Mouse (Mus musculus) adrenal gland, adult 18-20 months (tissue): ENCODE measurements at regions not wholly inside any gene's neighbourhood (a gene's known extent, or its start where the extent isn't known, plus 50 kb on each side); places are given as distances from the start of the nearest gene placed in this dataset.

Experiments used
- DNase-seq, 2 experiments: peaks; one replicate each; pipeline ENCODE4 v3.0.0; 2021 to 2022; ENCODE audit warnings: low spot score in 2 of 2

GRCm38 (mm10) chr13:31396216-31396910, 159.6 kb upstream of the Foxq1 start:
- DNase-seq, result no peak

- DNase-seq, result no peak
Measured at GRCm38 (mm10) chr13:31397246-31397645, 158.7 kb upstream of the Foxq1 start.

DNA sequence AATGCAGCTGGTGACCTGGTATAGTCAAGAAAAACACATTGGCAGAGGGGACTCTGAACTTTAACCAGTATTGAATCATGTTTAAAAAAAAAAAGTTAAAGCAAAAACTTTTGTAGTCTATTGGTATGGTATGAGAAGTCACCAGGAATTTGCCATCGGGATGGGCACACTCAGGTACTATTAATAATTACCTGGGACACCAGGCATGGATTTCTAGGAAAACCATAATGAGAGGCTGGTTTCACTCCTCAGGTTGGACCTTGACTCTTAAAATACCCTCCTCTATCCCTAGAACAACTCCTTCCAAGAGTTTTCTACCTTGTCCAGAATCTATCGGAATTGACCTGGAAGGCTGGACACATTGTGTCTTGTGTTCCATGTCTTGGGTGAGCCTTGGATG, 155.5 kb upstream of the Foxq1 start:
- DNase-seq, result no peak

- DNase-seq, result no peak
Measured at GRCm38 (mm10) chr13:31405312-31405711, 150.6 kb upstream of the Foxq1 start.

GRCm38 (mm10) chr13:31408439-31409122, 147.4 kb upstream of the Foxq1 start:
- no peak for DNase-seq

GRCm38 (mm10) chr13:31409123-31409513, 146.8 kb upstream of the Foxq1 start:
- DNase-seq, result no peak

- no peak for DNase-seq
Measured at GRCm38 (mm10) chr13:31421556-31421955, 134.4 kb upstream of the Foxq1 start.

DNA sequence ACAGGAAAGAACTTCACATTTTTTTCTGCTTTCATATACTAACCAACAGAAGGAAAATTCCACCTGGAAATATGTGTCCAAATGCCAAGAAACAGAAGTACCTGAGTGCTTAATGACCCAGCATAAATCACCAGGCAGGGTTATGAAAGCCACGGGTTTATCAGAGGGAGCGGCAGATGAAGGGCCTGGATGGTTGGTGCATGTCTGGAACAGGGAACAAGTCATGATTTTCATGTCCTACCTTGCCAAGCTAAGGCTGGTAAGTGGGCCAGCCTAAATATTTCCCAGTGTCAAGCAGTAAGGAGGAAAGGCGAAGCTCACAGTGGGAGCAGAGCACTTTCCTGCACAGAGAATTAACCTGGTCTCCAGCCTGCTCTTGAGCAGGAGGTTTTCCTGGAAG, 132.3 kb upstream of the Foxq1 start:
- DNase-seq, result no peak

DNA sequence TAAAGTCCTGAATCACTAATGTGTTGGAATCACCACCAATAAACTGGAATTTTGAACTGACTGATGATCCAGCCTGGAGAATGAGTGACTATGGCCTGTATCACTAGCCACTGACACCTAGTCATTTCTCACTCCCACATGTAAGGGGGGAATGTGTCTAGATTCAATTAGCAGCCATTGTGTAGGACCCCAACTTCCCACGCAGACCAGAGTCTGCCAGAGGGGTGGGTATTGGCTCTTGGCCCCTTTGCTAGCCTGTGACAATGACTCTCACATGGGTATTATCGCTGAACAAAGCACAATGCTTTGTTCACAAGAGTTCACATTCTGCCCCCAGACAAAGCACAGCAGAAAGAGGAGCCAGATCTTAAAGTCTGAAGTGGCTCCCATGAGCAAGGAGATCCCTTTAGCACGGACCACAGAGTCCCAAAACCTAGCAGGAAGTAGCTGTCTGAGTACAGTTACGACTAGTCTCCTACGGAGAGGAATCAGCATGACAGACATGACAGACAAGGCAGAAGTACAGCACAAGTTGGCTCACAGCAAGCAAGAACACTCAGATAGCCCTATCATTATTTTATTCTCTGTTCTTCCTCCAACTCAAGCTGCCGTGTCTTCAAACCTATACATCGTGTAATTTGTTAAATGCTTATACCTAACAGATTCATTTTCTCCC, 130.0 kb upstream of the Foxq1 start:
- no peak for DNase-seq

DNA sequence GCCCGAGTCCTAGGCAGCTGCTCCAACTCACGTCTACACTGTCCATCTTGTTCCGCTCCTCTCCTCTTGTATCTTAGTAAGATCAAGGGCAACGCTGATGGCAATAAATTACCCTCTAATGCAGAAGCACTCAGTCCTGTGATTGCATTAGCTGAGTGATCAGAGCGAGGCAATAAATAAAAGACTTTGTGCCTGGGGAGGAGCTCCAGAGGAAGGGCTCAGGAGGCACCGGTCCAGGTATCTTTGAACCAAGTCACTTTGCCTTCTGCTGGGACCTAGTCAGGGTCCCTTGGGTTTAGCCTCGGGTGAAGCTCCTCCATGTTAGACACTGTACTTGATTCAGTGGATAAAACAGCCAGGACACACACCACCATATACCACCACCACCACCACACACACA, 119.5 kb upstream of the Foxq1 start:
- DNase-seq, result no peak

- no peak for DNase-seq
Measured at GRCm38 (mm10) chr13:31439761-31440627, 115.9 kb upstream of the Foxq1 start.

DNA sequence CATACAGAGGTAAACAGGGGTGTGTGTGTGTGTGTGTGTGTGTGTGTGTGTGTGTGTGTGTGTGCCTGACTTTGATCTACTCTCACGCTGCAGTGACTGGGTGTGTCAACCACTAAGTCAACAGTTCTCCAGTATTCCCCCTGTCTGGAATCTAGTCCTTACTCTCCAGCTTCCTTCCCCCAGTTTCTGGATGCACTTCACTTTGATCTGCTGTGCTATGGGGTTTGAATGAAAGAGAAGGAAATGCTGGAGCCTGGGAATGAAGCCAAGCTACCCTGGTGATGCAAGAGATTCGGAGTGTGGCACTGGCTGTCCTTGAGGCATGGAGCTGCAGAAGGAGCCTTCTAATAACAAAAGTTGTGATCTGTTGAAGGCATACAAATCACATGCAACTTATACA, 97.1 kb upstream of the Foxq1 start:
- peak; percentile 38 to 61 for DNase-seq

GRCm38 (mm10) chr13:31465141-31465540, 90.8 kb upstream of the Foxq1 start:
- no peak for DNase-seq

- DNase-seq, result no peak
Measured at GRCm38 (mm10) chr13:31465711-31466110, 90.2 kb upstream of the Foxq1 start.

DNA sequence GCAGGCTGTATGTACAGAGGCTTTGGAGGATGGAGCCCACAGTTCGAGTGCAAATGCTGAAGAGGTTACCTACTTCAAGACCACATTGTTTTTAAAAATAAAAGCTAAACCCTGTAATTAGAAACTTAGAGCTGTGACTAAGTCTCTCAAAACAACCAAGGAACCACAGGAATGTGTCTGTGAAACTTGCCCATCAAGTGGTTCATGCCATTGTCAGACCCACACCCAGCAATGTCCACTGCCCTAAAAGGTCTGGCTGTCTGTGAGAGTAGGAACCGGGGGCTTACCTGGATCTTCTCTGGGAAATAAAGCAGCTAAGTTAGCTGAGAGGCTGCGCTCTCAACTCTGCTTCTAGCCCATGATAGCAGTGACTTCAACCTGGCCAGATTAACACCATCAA, 87.8 kb upstream of the Foxq1 start:
- no peak for DNase-seq

DNA sequence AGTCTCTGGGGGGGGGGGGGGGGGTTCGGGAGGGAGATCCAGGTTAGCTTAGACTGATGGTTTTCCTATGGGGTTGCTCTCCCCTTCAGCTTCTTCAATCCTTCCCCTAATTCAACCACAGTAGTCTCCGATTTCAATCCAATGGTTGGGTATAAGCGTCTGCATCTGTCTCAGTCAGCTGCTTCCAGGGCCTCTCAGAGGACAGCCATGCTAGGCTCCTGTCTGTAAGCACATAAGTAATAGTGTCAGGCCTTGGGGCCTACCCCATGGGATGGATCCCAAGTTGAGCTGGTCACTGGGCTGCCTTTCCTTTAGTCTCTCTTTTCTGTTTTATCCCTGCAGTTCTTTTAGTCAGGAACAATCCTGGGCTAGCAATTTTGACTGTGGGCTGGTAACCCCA, 87.0 kb upstream of the Foxq1 start:
- DNase-seq, result no peak

DNA sequence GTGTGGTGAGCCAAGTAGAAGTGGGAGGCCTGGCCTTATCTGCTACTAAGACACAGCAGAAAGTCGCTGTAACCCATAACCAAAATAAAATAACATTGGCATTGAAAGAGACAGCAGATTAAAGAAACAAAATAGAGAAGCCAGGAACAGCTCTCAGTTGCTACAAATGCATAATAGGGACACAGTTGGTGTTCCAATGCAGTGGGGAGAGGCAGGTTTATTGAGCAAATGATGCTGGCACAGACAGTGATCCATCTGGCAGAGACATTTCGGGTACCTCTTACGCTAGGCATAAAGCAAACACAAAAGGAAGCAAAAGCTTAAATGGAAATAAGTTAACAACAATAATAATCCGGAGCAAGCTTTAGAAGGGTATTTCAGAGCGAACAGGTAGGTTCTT, 83.6 kb upstream of the Foxq1 start:
- no peak for DNase-seq

- no peak for DNase-seq
Measured at GRCm38 (mm10) chr13:31472804-31473203, 83.1 kb upstream of the Foxq1 start.

DNA sequence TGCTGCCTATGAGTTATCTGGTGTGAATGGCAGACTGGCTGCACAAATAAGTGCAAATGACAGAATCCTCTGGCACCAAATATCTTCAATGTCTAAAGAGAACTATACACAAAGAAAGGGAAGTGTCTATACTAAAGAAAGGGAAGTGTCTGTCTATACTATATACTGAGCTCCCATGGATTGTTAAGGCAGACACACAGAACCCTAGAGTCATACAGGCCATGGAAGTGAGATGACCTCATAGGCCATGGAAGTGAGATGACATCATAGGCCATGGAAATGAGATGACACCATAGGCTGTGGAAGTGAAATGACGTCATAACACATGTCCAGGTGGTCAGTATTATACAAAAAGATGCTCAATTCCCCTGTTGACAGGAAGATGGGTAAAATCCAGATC, 82.7 kb upstream of the Foxq1 start:
- no peak for DNase-seq

GRCm38 (mm10) chr13:31475845-31476244, 80.1 kb upstream of the Foxq1 start:
- DNase-seq, result no peak

GRCm38 (mm10) chr13:31477171-31477867, 78.6 kb upstream of the Foxq1 start:
- DNase-seq, result no peak
